Comparison of ENCODE assay signal across 8 mouse cellular contexts in the genomic region with DNA sequence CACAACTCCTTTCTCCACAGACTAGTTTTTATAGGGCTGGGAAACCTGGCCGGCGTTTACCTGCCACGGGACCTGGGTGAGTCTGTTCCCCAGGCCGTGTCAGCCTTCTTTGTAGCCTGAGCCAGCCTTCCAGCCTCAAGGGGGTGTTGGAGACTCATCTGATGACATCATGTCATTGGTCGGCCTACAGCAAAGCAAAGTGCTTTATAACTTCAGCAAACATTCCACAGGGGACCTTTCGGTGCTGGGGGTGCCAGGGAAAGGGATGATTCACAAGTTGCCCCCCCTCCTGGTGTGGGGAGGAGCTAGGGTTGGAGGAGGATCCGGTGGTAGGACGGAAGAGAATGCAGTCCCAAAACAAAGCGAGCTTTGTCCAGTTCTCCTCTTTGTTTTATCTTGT. TPM values are rescaled to one million over a fixed set of nuclear protein-coding genes. Genes with fewer than 3 reads are reported as not detected.
DNase-seq lines count a peak whose midpoint lies in the region; ATAC-seq lines count a peak whose summit lies in the region.
"Had no signal": no experiment of that assay in that cellular context is flagged by ENCODE, and none has a peak within 500 bp of the region (broad histone marks: within the 10 kb centered on the region; RNA-seq: fewer than 3 reads in every experiment).

No protein-coding gene starts in this region.

- H3K9ac ChIP-seq in heart, embryonic 12.5 days = peak overlapping the region; percentile 87
- peak overlapping the region; percentile 66; the same call in 1 of the 2 replicates for H3K9ac ChIP-seq in kidney, embryonic 15.5 days

- H3K4me1 ChIP-seq in heart, embryonic 12.5 days (replicated peaks) = peaks cover 73% of the 10 kb centered on the region
- H3K4me1 ChIP-seq in kidney, embryonic 15.5 days = peaks cover 90% of the 10 kb centered on the region

- peak; percentile 99 for DNase-seq in Muller cell, postnatal 12 days (ENCODE audit: inconsistent ontology term)
- peak; percentile 64 to 70 for DNase-seq in adrenal gland, adult 18-20 months (ENCODE audit: low spot score in 2 of 2)
- peak; percentile 81 for DNase-seq in lung, postnatal 25 days (ENCODE audit: low spot score)
- no peak for DNase-seq in right cerebral cortex, adult 2 months (ENCODE audit: low spot score in 2 of 2)
- DNase-seq in cerebellum, adult 11 months = no peak

- no peaks in the 10 kb centered on the region for H3K9me3 ChIP-seq in heart, embryonic 12.5 days (replicated peaks)
- no peaks in the 10 kb centered on the region for H3K9me3 ChIP-seq in kidney, embryonic 15.5 days (replicated peaks)

- 18% methylated on average over 9 of the region's 9 CpGs for WGBS in heart, embryonic 12.5 days
- 20% methylated on average over 9 of the region's 9 CpGs for WGBS in kidney, embryonic 15.5 days

- H3K27me3 ChIP-seq in heart, embryonic 12.5 days (replicated peaks) = 0 out of 2 replicates have a peak, but pooled peaks cover 7% of the 10 kb centered on the region
- H3K27me3 ChIP-seq in kidney, embryonic 15.5 days = peaks cover 29% of the 10 kb centered on the region

- H3K4me2 ChIP-seq in heart, embryonic 12.5 days = peak overlapping the region; percentile 79
- H3K4me2 ChIP-seq in kidney, embryonic 15.5 days = peak overlapping the region; percentile 86

- H3K27ac ChIP-seq in heart, embryonic 12.5 days (ENCODE audit: poor library complexity, severe bottlenecking) = peak overlapping the region; percentile 93
- peak overlapping the region; percentile 94 for H3K27ac ChIP-seq in kidney, embryonic 15.5 days

- H3K4me3 ChIP-seq in heart, embryonic 12.5 days = peak overlapping the region; percentile 68
- H3K4me3 ChIP-seq in kidney, embryonic 15.5 days (replicated peaks) = peak overlapping the region; percentile 65

- peaks cover 28% of the 10 kb centered on the region for H3K36me3 ChIP-seq in heart, embryonic 12.5 days
- peaks cover 25% of the 10 kb centered on the region for H3K36me3 ChIP-seq in kidney, embryonic 15.5 days

- ATAC-seq in heart, embryonic 12.5 days (ENCODE audit: insufficient number of reproducible peaks, low FRiP score) = no peak
- no peak for ATAC-seq in kidney, embryonic 15.5 days (replicated peaks; ENCODE audit: low FRiP score)

RNA-seq across cellular contexts. Expression of gene Cdc42ep1, which starts 2.4 kb away (rescaled TPM):
- 10 to 100 TPM; 36.2 to 53.1 TPM for total RNA-seq in adrenal gland, adult 18-20 months (2021)
- 40.5 and 40.8 TPM in 2 replicates for polyA plus RNA-seq in heart, embryonic 12.5 days (2016; fragmentation: Nextera tagmentation; extraction: Ambion mirVana)
- 46.2 and 51.1 TPM in 2 replicates for polyA plus RNA-seq in kidney, embryonic 15.5 days (2015; fragmentation: Nextera tagmentation; extraction: Ambion mirVana)
- total RNA-seq: neutrophil, adult 5-6 weeks had no signal

RNA-seq across cellular contexts. Expression of gene Lgals2, which starts 10.5 kb away (rescaled TPM):
- total RNA-seq in adrenal gland, adult 18-20 months (2021) = under 1 TPM in 1 of 2 experiments, not detected in 1; 0.54 TPM
- 0.84 TPM in 1 of 2 replicates, not detected in the other for polyA plus RNA-seq in heart, embryonic 12.5 days (2016; fragmentation: Nextera tagmentation; extraction: Ambion mirVana)
- 0.60 and 1.8 TPM in 2 replicates for polyA plus RNA-seq in kidney, embryonic 15.5 days (2015; fragmentation: Nextera tagmentation; extraction: Ambion mirVana)
- total RNA-seq: neutrophil, adult 5-6 weeks had no signal

RNA-seq across cellular contexts. Expression of gene Gga1, which starts 32.2 kb away (rescaled TPM):
- 10 to 100 TPM; 55.2 to 57.2 TPM for total RNA-seq in adrenal gland, adult 18-20 months (2021)
- polyA plus RNA-seq in heart, embryonic 12.5 days (2016; fragmentation: Nextera tagmentation; extraction: Ambion mirVana) = 54.0 and 54.7 TPM in 2 replicates
- polyA plus RNA-seq in kidney, embryonic 15.5 days (2015; fragmentation: Nextera tagmentation; extraction: Ambion mirVana) = 49.5 and 55.5 TPM in 2 replicates

RNA-seq across cellular contexts. Expression of gene Card10, which starts 41.9 kb away (rescaled TPM):
- total RNA-seq in adrenal gland, adult 18-20 months (2021) = 1 to 10 TPM; 5.6 to 8.1 TPM
- 6.1 and 7.5 TPM in 2 replicates for polyA plus RNA-seq in heart, embryonic 12.5 days (2016; fragmentation: Nextera tagmentation; extraction: Ambion mirVana)
- polyA plus RNA-seq in kidney, embryonic 15.5 days (2015; fragmentation: Nextera tagmentation; extraction: Ambion mirVana) = 9.1 and 9.5 TPM in 2 replicates

RNA-seq across cellular contexts. Expression of gene Gm49510, which starts 54.7 kb away (rescaled TPM):
- total RNA-seq in adrenal gland, adult 18-20 months (2021) = not detected
- polyA plus RNA-seq in heart, embryonic 12.5 days (2016; fragmentation: Nextera tagmentation; extraction: Ambion mirVana) = 0.15 and 0.47 TPM in 2 replicates
- polyA plus RNA-seq in kidney, embryonic 15.5 days (2015; fragmentation: Nextera tagmentation; extraction: Ambion mirVana) = 0.14 and 0.60 TPM in 2 replicates

Comparison
In these comparisons a context has a peak if more than half of its experiments do, and no peak if none do; other contexts are left out.
1. DNase-seq: peak in Muller cell, postnatal 12 days (single experiment), adrenal gland, adult 18-20 months (2 of 2) and lung, postnatal 25 days (single experiment); none in right cerebral cortex, adult 2 months (0 of 2) and cerebellum, adult 11 months (single experiment).